Mouse (Mus musculus): ENCODE results near the gene Glrb. TPM values are rescaled to one million over a fixed set of nuclear protein-coding genes. Genes with fewer than 3 reads are reported as not detected.

The Glrb gene
- 102 and 116 TPM in 2 replicates for polyA plus RNA-seq (2015; fragmentation: Nextera tagmentation; extraction: Ambion mirVana)

DNA sequence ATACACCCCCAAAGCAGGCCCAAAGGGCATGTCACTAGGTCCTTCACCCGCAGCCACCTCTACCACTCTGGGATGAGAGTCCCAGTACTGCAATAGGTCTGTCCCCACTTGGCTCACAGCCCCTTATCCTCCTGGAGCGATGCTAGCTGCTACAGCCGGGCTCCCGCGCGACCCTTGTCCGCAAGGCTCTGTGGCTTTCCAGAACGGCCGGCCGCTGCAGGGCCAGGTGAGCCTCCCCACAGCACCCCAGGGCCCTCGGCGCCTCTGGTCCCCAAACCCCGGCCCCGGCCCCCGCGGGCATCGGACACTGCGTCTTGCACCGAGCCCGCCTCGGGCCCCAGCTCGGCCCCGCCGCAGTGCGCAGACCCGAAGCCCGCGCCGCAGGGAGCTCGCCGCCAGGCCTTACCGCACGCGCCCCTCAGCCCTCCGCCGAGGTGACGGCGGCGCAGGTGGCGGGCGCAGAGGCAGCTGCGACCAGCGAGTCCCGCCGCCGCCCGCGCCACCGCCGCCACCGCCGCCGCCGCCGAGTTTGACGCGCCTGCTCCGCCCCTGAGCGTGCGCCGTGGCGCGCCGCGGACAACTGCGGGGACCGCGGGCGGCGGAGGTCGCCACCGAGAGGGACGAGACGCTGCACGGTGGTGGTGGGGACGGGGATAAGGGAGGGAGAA is at the start of gene Glrb:
TSS of gene Glrb (minus strand) at position 550 of the 668 bp plus-strand sequence.

DNA sequence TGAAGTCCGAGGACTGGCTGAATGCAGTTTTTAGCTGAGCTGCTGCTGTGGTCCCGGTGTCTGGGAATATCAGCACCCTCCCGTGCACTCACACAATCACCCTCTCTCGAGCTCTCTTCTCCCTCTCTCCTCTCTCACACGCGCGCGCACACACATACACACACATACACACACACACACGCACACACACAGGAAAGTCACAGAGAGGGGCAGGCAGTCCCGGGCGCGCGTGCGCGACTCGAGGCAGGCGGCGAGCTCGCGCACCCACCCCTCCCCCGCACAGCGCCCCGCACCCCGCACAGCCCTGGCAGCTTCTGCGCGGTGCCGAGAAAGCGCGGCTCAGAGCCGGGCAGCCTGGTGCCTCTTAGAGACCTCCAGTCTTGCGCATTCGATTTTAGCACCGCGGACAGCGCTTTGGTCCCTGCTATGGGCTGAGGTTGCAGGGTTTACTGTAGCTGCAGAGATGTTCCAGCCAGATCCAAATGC is 110.8 kb downstream of the Glrb start, which contains the start of gene Gria2:
TSS of gene Gria2 (minus strand) at position 240 of the 486 bp plus-strand sequence.

Other genes starting within 250 kb of the Glrb start
- 169 and 195 TPM in 2 replicates for gene Gria2, start 110.8 kb downstream of the Glrb start, polyA plus RNA-seq (2015; fragmentation: Nextera tagmentation; extraction: Ambion mirVana)
- gene Pdgfc, start 122.8 kb upstream of the Glrb start, polyA plus RNA-seq (2015; fragmentation: Nextera tagmentation; extraction: Ambion mirVana) = 3.9 and 4.8 TPM in 2 replicates